Mouse (Mus musculus) intestine, embryonic 14.5 days (tissue): ENCODE results near the gene Gzmn. TPM values are rescaled to one million over a fixed set of nuclear protein-coding genes. Genes with fewer than 3 reads are reported as not detected.
"Not testable (repeated sequence)": the region's sequence is repeated elsewhere in the genome, so short reads cannot be mapped to it uniquely, and the experiment has no call there.

Experiments used
- ATAC-seq: fragments of 200-750 bp; cut with Nextera tagmentation; replicated peaks from 2 replicates; pipeline ENCODE4 v1.8.0; 2017; ENCODE audit warnings: low read depth, moderate number of reproducible peaks, moderate TSS enrichment, moderate library complexity; ENCODE audit not compliant: low FRiP score, low TSS enrichment
- DNase-seq: peaks from one replicate; pipeline ENCODE4 v3.0.0-alpha.2; 2018; ENCODE audit warnings: low spot score
- H3K27ac ChIP-seq: fragments of 300-500 bp; sonication (generic); 2 replicates; pipeline ENCODE4 v1.5.1; 2014; ENCODE audit warnings: low read depth, mild to moderate bottlenecking, control low read depth
- H3K27me3 ChIP-seq: fragments of 300-500 bp; sonication (generic); replicated peaks from 2 replicates; pipeline ENCODE4 v1.6.1; 2014; ENCODE audit warnings: low read length, control low read depth; ENCODE audit not compliant: control insufficient read depth, insufficient read depth
- H3K36me3 ChIP-seq: fragments of 300-500 bp; sonication (generic); 2 replicates; pipeline ENCODE4 v1.6.1; 2014; ENCODE audit warnings: low read length, control low read depth; ENCODE audit not compliant: control insufficient read depth, insufficient read depth
- H3K4me1 ChIP-seq: fragments of 300-500 bp; sonication (generic); replicated peaks from 2 replicates; pipeline ENCODE4 v1.6.1; 2014; ENCODE audit warnings: low read length, control low read depth, mixed read lengths; ENCODE audit not compliant: control insufficient read depth, insufficient read depth
- H3K4me2 ChIP-seq: fragments of 300-500 bp; sonication (generic); 2 replicates; pipeline ENCODE4 v1.6.1; 2014; ENCODE audit warnings: low read length
- H3K4me3 ChIP-seq: fragments of 300-500 bp; sonication (generic); 2 replicates; pipeline ENCODE4 v1.5.1; 2014; ENCODE audit warnings: low read depth, low read length, control low read depth, mixed read lengths
- H3K9ac ChIP-seq: fragments of 300-500 bp; sonication (generic); 2 replicates; pipeline ENCODE4 v1.6.1; 2014; ENCODE audit warnings: mild to moderate bottlenecking, low read length
- H3K9me3 ChIP-seq: fragments of 300-500 bp; sonication (generic); 2 replicates; pipeline ENCODE4 v1.6.1; 2016; ENCODE audit warnings: low read length, control low read depth; ENCODE audit not compliant: control insufficient read depth
- WGBS: fragments of 180-500 bp; shearing (Covaris S2); extraction: QIAGEN DNeasy Blood & Tissue Kit; methylation state at CpG from one replicate; pipeline ENCODE4 v1.1.7; 2014; 5-methylcytosine and 5-hydroxymethylcytosine counted together
- polyA plus RNA-seq: library from polyadenylated mRNA; unstranded; fragments of >200 nt; fragmentation: Nextera tagmentation; extraction: Ambion mirVana; gene quantifications from 2 replicates; pipeline ENCODE4 v1.2.1, GENCODE M21; 2014

Gene Gzmn
- polyA plus RNA-seq, 1 experiment from 2014 or later = not detected

- Histone ChIP-seq H3K4me1 (no peaks in the 10 kb centered on the region), H3K27me3 (no peaks in the 10 kb centered on the region), H3K36me3 (no peaks in the 10 kb centered on the region), H3K4me2 (no peak overlapping the region), H3K27ac (no peak overlapping the region), H3K9me3 (no peaks in the 10 kb centered on the region), H3K4me3 (no peak overlapping the region), H3K9ac (no peak overlapping the region)
- WGBS = 90% methylated on average over 5 of the region's 5 CpGs
- DNase-seq (no peak), ATAC-seq (no peak)
These were observed 1.7 kb downstream of the Gzmn start for GRCm38 (mm10) chr14:56172744-56173143.

- Histone ChIP-seq H3K36me3 (no peaks in the 10 kb centered on the region), H3K27me3 (no peaks in the 10 kb centered on the region), H3K4me1 (no peaks in the 10 kb centered on the region), H3K4me2 (no peak overlapping the region), H3K9ac (no peak overlapping the region), H3K27ac (no peak overlapping the region), H3K9me3 (no peaks in the 10 kb centered on the region), H3K4me3 (no peak overlapping the region)
- no peak for DNase-seq
- WGBS = 78% methylated on average over 6 of the region's 6 CpGs
- no peak for ATAC-seq
These were observed 6.4 kb downstream of the Gzmn start for GRCm38 (mm10) chr14:56168009-56168408.

DNA sequence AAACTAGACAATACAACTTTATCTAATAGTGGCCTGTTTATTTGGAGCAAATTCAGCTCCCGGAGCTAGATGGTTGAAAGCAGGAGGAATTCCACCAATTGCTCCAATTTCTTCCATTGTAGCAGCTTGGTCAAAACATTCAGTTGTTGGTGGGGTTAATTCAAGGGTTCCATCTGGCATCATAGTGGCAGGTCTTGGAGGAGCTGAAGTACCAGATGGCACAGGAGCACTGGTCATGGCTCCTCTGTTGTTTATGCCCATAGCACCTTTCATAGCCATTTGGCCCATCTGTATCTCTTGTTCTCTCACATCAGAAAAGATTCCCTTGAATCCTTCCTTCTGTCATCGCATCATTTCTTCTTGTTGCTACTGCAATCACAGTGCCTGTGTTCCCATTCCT, 12.3 kb downstream of the Gzmn start:
- no peak for DNase-seq
- H3K36me3 ChIP-seq = no peaks in the 10 kb centered on the region
- H3K9ac ChIP-seq = no peak overlapping the region
- no peaks in the 10 kb centered on the region for H3K4me1 ChIP-seq
- whole genome bisulfite sequencing = 81% methylated on average over 2 of the region's 2 CpGs
- no peak overlapping the region for H3K27ac ChIP-seq
- no peaks in the 10 kb centered on the region for H3K9me3 ChIP-seq
- no peak for ATAC-seq
- H3K4me3 ChIP-seq = no peak overlapping the region
- no peak overlapping the region for H3K4me2 ChIP-seq
- no peaks in the 10 kb centered on the region for H3K27me3 ChIP-seq

DNA sequence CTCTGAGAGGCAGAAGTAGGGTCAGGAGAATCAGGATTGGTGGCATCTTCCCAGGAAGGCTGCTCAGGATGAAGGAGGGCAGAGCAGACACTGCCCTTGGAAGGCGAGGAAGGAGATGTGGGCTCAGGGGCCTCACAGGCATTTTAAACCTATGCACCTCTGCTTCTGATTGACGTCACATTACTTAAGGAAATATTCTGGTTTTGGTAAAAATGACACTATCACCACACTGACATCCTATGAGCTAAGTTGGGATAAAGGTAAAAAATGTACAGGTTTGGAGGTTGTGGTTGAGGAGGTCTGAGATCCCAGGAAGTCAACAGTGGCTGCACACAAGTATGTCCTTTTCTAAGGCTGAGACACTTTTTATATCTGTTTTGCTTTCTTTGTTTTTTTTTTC, 14.9 kb downstream of the Gzmn start, which contains the start of gene Gzmg:
Gzmg (minus strand) TSS at position 101 of the 400 bp plus-strand sequence.
- whole genome bisulfite sequencing = 88% methylated on average over 2 of the region's 2 CpGs
- H3K9me3 ChIP-seq = not testable (repeated sequence)

DNA sequence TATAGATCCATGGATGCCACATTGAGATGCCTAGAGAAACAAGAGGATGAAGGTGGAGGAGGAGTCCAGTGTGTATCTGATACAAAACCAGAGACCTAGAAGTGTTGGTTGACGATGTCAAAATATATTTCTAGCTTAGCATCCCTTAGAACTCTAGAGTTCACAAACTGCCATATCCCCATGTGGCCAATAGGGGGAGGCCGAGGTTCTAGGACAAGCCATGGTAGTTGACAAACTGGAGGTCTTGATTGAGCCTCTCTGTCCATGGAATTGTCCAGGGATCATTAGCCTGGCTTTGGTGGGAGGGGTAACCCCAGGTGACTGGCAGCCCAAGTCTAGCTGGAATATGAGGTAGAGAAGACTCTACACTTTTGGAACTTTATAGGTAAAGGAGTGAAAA, 19.1 kb downstream of the Gzmn start:
- Histone ChIP-seq H3K9me3 (no peaks in the 10 kb centered on the region), H3K27ac (no peak overlapping the region), H3K4me2 (no peak overlapping the region), H3K36me3 (no peaks in the 10 kb centered on the region), H3K9ac (no peak overlapping the region), H3K27me3 (no peaks in the 10 kb centered on the region), H3K4me1 (no peaks in the 10 kb centered on the region), H3K4me3 (no peak overlapping the region)
- 69% methylated on average over 2 of the region's 2 CpGs for WGBS
- DNase-seq (no peak), ATAC-seq (no peak)

More for the DNA sequence above, 14.9 kb downstream of the Gzmn start, which contains the start of gene Gzmg:
- not testable (repeated sequence) for H3K4me3 ChIP-seq, H3K4me2 ChIP-seq, H3K9ac ChIP-seq, DNase-seq, H3K27me3 ChIP-seq, H3K27ac ChIP-seq, H3K4me1 ChIP-seq, ATAC-seq, H3K36me3 ChIP-seq

DNA sequence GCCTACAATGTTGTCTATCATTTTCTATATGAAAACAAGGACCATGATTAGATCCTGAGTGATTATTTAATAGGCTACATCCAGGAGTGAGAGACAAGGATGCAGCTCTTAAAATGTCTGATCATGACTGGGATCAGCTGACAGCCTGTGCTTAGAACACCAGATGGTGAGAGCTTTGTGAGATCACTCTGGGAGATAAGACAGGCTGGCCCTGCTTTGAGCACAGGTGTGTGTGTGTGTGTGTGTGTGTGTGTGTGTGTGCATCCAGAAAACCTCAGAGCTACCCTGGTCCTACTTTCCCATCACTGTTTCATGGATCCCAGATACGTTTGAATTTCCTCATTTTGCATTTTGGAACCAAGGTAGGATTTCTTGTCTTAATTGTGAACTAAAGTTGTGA, 40.7 kb downstream of the Gzmn start:
- WGBS = 78% methylated on average over 1 of the region's 1 CpGs
- not testable (repeated sequence) for H3K27ac ChIP-seq, ATAC-seq, H3K27me3 ChIP-seq, H3K9ac ChIP-seq, H3K9me3 ChIP-seq, H3K36me3 ChIP-seq, H3K4me2 ChIP-seq, H3K4me1 ChIP-seq, DNase-seq, H3K4me3 ChIP-seq

GRCm38 (mm10) chr14:56132508-56132907, 41.9 kb downstream of the Gzmn start, which contains the start of gene Gzmd:
Gene Gzmd (minus strand): TSS chr14:56132608.
- DNase-seq, H3K4me3 ChIP-seq, H3K27me3 ChIP-seq, H3K36me3 ChIP-seq, ATAC-seq, H3K27ac ChIP-seq, H3K4me1 ChIP-seq, H3K4me2 ChIP-seq, H3K9me3 ChIP-seq, H3K9ac ChIP-seq: not testable (repeated sequence)
- 75% methylated on average over 2 of the region's 2 CpGs for WGBS

GRCm38 (mm10) chr14:56128341-56128740, 46.1 kb downstream of the Gzmn start:
- ATAC-seq (no peak), DNase-seq (no peak)
- H3K27ac ChIP-seq = no peak overlapping the region
- WGBS = 48% methylated on average over 3 of the region's 3 CpGs
- no peaks in the 10 kb centered on the region for H3K9me3 ChIP-seq
- no peaks in the 10 kb centered on the region for H3K36me3 ChIP-seq
- no peak overlapping the region for H3K9ac ChIP-seq
- H3K4me3 ChIP-seq = no peak overlapping the region
- H3K27me3 ChIP-seq = no peaks in the 10 kb centered on the region
- no peaks in the 10 kb centered on the region for H3K4me1 ChIP-seq
- H3K4me2 ChIP-seq = no peak overlapping the region

GRCm38 (mm10) chr14:56123516-56123915, 50.9 kb downstream of the Gzmn start:
- no peaks in the 10 kb centered on the region for H3K36me3 ChIP-seq
- ATAC-seq = no peak
- H3K4me2 ChIP-seq = no peak overlapping the region
- no peak overlapping the region for H3K9ac ChIP-seq
- no peaks in the 10 kb centered on the region for H3K9me3 ChIP-seq
- H3K27ac ChIP-seq = no peak overlapping the region
- 76% methylated on average over 3 of the region's 3 CpGs for WGBS
- H3K4me1 ChIP-seq = no peaks in the 10 kb centered on the region
- no peaks in the 10 kb centered on the region for H3K27me3 ChIP-seq
- no peak for DNase-seq
- H3K4me3 ChIP-seq = no peak overlapping the region
